Mouse (Mus musculus): ENCODE measurements around the gene Rhno1. TPM values are rescaled to one million over a fixed set of nuclear protein-coding genes. Genes with fewer than 3 reads are reported as not detected.

The Rhno1 gene
- polyA plus RNA-seq, 1 experiment from 2014 or later, result 138 TPM

DNA sequence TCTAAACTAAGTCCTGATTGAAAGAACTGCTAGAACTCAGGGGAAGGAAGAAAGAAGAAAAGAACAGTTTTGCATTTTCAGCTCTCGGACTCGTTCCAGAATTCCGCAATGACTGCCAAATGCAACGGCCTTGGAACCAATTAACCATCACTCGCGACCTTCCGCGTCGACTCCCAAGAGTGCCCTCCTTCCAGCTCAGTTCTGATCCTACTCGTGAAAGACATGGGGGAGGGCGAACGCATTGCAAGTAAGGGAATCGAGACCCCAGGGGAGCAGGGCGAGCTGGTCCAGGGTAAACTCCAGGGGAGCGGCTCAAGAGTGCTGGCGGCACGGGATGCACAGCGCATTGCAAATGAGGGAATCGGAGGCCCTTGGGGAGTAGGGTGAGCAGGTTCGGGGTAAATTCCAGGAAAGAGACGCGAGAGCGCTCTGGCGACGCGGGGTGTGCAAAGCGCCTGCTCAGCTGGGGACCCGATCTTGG, 7.5 kb downstream of the Rhno1 start:
- peak overlapping the region; percentile 81 for H3K4me3 ChIP-seq
- H3K9ac ChIP-seq, result peak overlapping the region; percentile 85
- ATAC-seq (ENCODE audit: low FRiP score), result peak; percentile 79
- peaks cover 30% of the 10 kb centered on the region for H3K36me3 ChIP-seq
- 0% methylated on average over 28 of the region's 28 CpGs for WGBS
- H3K9me3 ChIP-seq (replicated peaks), result no peaks in the 10 kb centered on the region
- H3K27ac ChIP-seq, result peak overlapping the region; percentile 91
- no peaks in the 10 kb centered on the region for H3K27me3 ChIP-seq
- H3K4me1 ChIP-seq, result peaks cover 17% of the 10 kb centered on the region
- peak overlapping the region; percentile 71 for H3K4me2 ChIP-seq (replicated peaks)

DNA sequence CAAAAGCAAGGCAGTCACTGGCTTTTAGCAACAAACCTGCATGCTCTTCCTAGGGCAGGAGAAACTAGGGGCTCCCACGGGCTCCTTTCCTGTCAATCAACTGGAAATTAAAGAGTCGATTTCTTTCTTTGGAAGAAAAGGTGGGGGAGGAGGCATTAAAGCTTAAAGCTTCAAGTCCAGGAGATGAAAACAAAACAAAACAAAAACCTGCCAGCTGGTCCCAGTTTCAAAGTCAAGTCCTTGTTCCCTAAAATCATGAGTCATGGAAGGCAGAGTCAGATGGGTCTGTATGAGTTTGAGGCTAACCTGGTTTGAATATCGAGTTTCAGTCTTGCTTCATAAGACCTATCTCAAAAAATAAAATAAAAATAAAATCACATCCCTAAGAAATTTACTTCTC, 8.6 kb downstream of the Rhno1 start:
- H3K36me3 ChIP-seq, result peaks cover 30% of the 10 kb centered on the region
- no peak overlapping the region for H3K4me3 ChIP-seq
- no peaks in the 10 kb centered on the region for H3K9me3 ChIP-seq (replicated peaks)
- H3K27ac ChIP-seq, result no peak overlapping the region
- H3K27me3 ChIP-seq, result no peaks in the 10 kb centered on the region
- 0 out of 2 replicates have a peak overlapping the region, but pooled peaks have one; percentile 13 for H3K4me2 ChIP-seq (replicated peaks)
- no peak for ATAC-seq (ENCODE audit: low FRiP score)
- 49% methylated on average over 3 of the region's 3 CpGs for WGBS
- peaks cover 17% of the 10 kb centered on the region for H3K4me1 ChIP-seq
- no peak overlapping the region for H3K9ac ChIP-seq

DNA sequence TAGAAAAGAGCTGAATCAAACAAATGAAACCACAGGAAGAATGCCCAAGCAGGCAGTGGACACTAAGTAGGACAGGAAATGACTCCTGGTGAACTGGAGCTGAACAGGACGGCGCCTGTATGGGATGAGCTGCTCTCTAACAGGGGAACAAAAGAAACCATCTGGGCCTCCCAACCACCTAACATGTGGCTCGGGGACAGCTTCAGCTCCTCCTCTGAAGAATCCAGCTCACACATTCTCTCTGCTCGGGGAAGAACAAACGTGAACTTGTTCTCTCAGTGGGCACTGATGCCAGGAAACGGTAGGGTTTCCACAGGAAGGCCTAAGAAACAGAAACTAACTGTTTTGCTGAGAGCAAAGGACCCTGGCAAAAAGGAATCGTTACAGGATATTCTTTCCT, 13.0 kb downstream of the Rhno1 start:
- no peaks in the 10 kb centered on the region for H3K9me3 ChIP-seq (replicated peaks)
- H3K36me3 ChIP-seq, result peaks cover 9% of the 10 kb centered on the region; the same call in 1 of the 2 replicates
- ATAC-seq (ENCODE audit: low FRiP score), result no peak
- no peaks in the 10 kb centered on the region for H3K27me3 ChIP-seq
- no peak overlapping the region for H3K4me3 ChIP-seq
- no peak overlapping the region for H3K4me2 ChIP-seq (replicated peaks)
- peak overlapping the region; percentile 32; the same call in 1 of the 2 replicates for H3K27ac ChIP-seq
- WGBS, result 38% methylated on average over 7 of the region's 7 CpGs
- H3K9ac ChIP-seq, result no peak overlapping the region
- H3K4me1 ChIP-seq, result peaks cover 12% of the 10 kb centered on the region

DNA sequence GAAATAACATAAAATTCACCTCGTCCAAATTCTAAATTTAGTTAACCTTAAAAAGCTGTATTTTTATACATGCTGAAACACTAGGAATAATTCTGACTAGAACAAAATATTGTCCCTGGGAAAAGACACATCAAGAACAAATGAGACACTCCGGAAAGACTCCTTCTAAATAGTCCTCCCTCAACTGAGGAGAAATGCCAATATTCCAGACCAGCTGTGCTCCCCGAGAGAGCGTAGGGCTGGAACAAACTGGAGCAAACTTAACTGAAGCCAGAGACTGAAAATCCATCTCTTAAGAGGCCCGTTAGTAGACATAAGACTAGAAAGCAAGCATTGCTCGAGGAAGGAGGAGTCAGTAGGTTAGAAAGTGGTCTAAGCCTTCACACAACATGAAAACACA, 15.9 kb downstream of the Rhno1 start:
- Histone ChIP-seq H3K9me3 (replicated peaks) (no peaks in the 10 kb centered on the region), H3K4me3 (no peak overlapping the region), H3K27ac (no peak overlapping the region), H3K4me2 (replicated peaks) (no peak overlapping the region), H3K36me3 (peaks cover 20% of the 10 kb centered on the region; the same call in 1 of the 2 replicates), H3K4me1 (peaks cover 3% of the 10 kb centered on the region; the same call in 1 of the 2 replicates), H3K9ac (no peak overlapping the region), H3K27me3 (no peaks in the 10 kb centered on the region)
- no peak for ATAC-seq (ENCODE audit: low FRiP score)
- WGBS, result 88% methylated on average over 6 of the region's 6 CpGs

DNA sequence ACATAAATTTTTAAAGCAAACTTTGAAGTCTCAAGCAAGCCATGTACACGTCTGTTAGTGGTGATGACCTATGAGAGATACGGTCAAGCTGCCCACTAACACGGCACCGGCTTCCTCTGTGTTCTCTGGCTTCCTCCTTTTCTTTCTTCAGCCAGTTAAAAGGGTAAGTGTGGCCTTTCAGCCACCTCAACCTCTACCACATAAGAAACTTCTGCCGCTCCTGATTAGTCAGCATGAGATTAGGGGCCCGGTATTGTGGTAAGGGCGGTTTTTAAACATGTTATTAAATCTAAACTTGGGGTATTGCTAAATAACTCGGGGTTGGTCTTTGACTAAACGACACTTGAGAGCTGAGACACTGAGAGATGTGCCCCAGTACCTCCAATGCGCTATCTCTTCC, 17.1 kb downstream of the Rhno1 start:
- no peak overlapping the region for H3K4me3 ChIP-seq
- peaks cover 15% of the 10 kb centered on the region; the same call in 1 of the 2 replicates for H3K36me3 ChIP-seq
- H3K9me3 ChIP-seq (replicated peaks), result no peaks in the 10 kb centered on the region
- no peak for ATAC-seq (ENCODE audit: low FRiP score)
- no peak overlapping the region for H3K4me2 ChIP-seq (replicated peaks)
- no peak overlapping the region for H3K9ac ChIP-seq
- peaks cover 3% of the 10 kb centered on the region; the same call in 1 of the 2 replicates for H3K4me1 ChIP-seq
- no peak overlapping the region for H3K27ac ChIP-seq
- WGBS, result 91% methylated on average over 10 of the region's 10 CpGs
- no peaks in the 10 kb centered on the region for H3K27me3 ChIP-seq

DNA sequence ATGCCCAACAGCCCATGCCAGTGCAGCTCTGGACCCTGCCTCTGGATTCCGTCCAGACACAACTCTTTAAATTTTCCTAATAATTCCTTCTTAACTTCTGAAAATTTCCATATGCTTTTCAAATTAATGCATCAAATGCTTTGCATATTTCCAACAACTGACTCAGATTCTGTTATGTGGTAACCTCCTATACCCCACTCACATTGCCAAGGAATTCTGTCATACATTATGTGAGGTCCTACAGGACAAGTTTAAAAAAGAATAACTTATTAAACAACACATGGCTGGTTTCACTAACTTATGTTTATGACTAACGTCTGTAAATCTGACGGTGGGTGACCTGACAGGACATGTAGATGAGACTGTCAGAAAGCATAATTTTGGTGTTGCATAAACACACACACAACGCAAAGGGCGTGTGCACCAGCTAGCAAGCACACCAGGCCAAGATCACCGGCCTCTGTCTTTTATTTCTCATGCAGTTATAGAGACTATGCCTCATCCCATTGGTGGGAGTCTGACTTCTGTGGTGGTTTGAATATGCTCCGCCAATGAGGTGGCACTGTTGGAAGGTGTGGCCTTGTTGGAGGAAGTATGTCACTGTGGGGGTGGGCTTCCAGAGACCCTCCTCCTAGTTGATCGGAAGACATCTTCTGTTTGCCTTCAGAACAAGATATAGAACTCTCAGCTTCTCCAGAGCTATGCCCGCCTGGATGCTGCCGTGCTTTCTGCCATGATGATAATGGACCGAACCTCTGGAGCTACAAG, 20.6 kb downstream of the Rhno1 start:
- no peak for ATAC-seq (ENCODE audit: low FRiP score)
- Histone ChIP-seq H3K4me2 (replicated peaks) (no peak overlapping the region), H3K36me3 (peaks cover 10% of the 10 kb centered on the region; the same call in 1 of the 2 replicates), H3K9ac (no peak overlapping the region), H3K4me3 (no peak overlapping the region), H3K27ac (no peak overlapping the region), H3K9me3 (replicated peaks) (no peaks in the 10 kb centered on the region), H3K4me1 (peaks cover 3% of the 10 kb centered on the region; the same call in 1 of the 2 replicates), H3K27me3 (no peaks in the 10 kb centered on the region)
- WGBS, result 95% methylated on average over 11 of the region's 11 CpGs

DNA sequence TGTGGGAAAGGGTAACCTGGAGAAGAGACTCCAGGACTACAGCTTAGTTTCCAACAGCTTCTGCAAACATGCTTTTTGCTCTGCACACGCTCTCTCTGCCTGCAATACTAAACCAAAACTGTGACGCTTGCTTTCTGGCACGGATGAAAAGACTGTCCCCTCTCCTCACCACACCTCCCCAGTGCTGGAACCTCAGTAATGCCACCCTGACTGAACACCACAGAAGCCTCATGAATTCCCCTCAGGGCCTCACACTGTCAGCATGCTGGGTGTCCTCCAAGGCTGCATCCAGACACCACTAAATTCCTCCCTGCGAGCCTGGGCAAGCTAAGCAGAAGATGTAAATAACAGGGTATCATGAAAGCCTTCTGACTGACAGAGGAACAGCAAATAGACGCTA, 23.8 kb downstream of the Rhno1 start:
- Histone ChIP-seq H3K36me3 (peaks cover 22% of the 10 kb centered on the region), H3K9ac (no peak overlapping the region), H3K27ac (no peak overlapping the region), H3K4me2 (replicated peaks) (no peak overlapping the region), H3K9me3 (replicated peaks) (no peaks in the 10 kb centered on the region), H3K4me3 (no peak overlapping the region), H3K27me3 (no peaks in the 10 kb centered on the region), H3K4me1 (peaks cover 8% of the 10 kb centered on the region; the same call in 1 of the 2 replicates)
- ATAC-seq (ENCODE audit: low FRiP score), result no peak
- 58% methylated on average over 5 of the region's 5 CpGs for WGBS

DNA sequence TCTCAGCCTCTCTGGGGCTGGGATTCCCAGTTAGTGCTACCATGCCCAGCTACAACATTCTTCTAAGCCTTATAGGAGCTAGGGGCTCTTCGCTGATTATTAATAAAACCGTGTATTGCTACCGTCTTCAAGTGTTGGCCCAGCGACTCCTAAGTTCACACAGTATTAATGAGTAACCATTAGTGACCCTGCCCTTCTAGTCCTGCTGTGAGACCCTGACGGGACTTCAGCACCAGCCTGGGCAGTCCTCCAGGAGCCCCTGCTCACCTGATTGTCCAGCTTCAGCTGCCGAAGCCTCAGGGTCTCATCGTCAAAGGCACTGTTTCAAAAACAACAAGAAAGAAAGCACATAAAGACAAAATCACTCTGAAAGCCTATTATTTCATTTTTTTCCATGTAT, 25.2 kb downstream of the Rhno1 start:
- 78% methylated on average over 7 of the region's 7 CpGs for WGBS

DNA sequence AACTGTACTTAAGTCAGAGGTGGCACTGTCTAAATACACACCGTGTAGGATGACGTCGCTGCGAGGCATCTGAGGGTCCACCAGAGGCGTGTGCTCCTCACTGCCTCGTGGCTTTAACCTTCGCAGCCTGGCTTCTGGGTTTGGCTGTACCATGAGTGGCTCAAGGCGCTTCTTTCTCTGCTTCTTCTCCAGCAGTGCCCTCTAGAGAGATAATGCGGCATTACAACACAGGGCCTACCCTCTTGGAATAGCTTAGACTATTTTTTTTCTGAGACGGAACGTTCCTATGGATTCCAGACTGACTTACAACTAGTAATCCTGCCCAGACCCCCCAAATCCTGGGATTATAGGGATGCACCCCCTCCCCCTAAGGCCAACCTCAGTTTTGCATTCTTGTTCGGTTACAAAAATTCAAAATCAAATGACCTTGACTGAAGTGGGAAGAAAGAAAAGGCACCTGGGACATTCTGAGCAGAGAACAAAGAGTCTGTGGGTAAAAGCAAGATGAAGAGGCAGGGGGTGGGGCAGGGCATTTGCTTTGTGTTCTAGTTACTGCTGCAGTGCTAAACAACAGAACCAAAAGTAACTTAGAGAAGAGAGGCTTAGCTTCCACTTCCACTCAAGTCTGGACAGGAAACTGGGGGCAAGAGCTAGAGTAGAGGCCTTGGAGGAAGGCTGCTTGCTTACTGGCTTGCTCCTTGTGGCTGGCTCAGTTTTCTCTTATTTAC, 28.1 kb downstream of the Rhno1 start:
- peaks cover 11% of the 10 kb centered on the region for H3K9me3 ChIP-seq (replicated peaks)
- H3K36me3 ChIP-seq, result peaks cover 46% of the 10 kb centered on the region
- no peak overlapping the region for H3K9ac ChIP-seq
- H3K4me2 ChIP-seq (replicated peaks), result no peak overlapping the region
- no peaks in the 10 kb centered on the region for H3K27me3 ChIP-seq
- WGBS, result 23% methylated on average over 12 of the region's 12 CpGs
- peaks cover 8% of the 10 kb centered on the region; the same call in 1 of the 2 replicates for H3K4me1 ChIP-seq
- peak overlapping the region; percentile 23; the same call in 1 of the 2 replicates for H3K27ac ChIP-seq
- peak; percentile 62 for ATAC-seq (ENCODE audit: low FRiP score)
- no peak overlapping the region for H3K4me3 ChIP-seq

More for the DNA sequence above, 25.2 kb downstream of the Rhno1 start:
- Histone ChIP-seq H3K36me3 (peaks cover 31% of the 10 kb centered on the region), H3K9me3 (replicated peaks) (no peaks in the 10 kb centered on the region), H3K4me1 (peaks cover 8% of the 10 kb centered on the region; the same call in 1 of the 2 replicates), H3K4me2 (replicated peaks) (no peak overlapping the region), H3K27me3 (no peaks in the 10 kb centered on the region), H3K4me3 (no peak overlapping the region), H3K9ac (no peak overlapping the region), H3K27ac (no peak overlapping the region)
- no peak for ATAC-seq (ENCODE audit: low FRiP score)

DNA sequence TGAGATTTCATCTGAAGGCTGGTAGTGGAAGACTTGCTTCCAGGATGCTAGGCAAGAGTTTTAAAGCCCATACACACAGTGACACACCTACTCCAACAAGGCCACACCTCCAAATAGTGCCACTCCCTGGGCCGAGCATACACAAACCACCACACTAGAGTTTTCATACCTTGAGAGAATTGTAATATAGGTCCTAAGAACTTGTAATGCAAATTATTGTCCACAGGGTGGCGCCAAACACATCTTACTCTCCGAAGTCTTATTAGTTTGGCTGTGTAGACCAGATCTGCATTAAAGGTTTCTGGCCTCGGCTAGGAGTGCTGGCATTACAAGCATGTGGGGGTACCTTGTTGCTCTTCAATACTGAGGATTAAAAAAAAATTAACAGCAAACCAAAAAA, 44.4 kb downstream of the Rhno1 start:
- no peak overlapping the region for H3K4me3 ChIP-seq
- WGBS, result 12% methylated on average over 4 of the region's 4 CpGs
- H3K27me3 ChIP-seq, result no peaks in the 10 kb centered on the region
- peak; percentile 67; the same call in 1 of the 2 replicates for ATAC-seq (ENCODE audit: low FRiP score)
- H3K27ac ChIP-seq, result no peak overlapping the region
- peaks cover 22% of the 10 kb centered on the region for H3K36me3 ChIP-seq
- no peaks in the 10 kb centered on the region for H3K9me3 ChIP-seq (replicated peaks)
- no peak overlapping the region for H3K9ac ChIP-seq
- no peak overlapping the region for H3K4me2 ChIP-seq (replicated peaks)
- no peaks in the 10 kb centered on the region for H3K4me1 ChIP-seq

DNA sequence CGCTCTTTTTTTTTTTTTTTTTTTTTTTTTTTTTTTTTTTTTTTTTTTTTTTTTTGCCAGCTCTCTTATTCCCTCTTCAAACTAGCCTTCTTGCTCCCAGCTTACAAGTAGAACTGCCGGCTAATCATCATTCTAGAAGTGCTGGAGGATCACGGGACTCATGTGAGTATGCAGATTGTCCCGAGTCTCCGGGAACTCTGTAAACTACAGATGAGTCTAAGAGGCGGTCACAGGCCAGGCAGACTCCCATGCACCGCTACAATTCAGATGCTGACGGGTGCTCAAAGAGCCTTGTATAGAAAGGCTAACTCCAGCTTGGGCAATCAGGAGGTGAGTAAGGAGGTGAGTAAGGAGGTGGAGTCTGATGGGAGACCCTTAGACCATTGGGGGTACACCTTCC, 47.1 kb downstream of the Rhno1 start:
- Histone ChIP-seq H3K4me3 (no peak overlapping the region), H3K27me3 (no peaks in the 10 kb centered on the region), H3K9me3 (replicated peaks) (no peaks in the 10 kb centered on the region), H3K4me2 (replicated peaks) (no peak overlapping the region), H3K36me3 (no peaks in the 10 kb centered on the region), H3K27ac (no peak overlapping the region), H3K4me1 (no peaks in the 10 kb centered on the region), H3K9ac (no peak overlapping the region)
- WGBS, result 79% methylated on average over 8 of the region's 8 CpGs
- ATAC-seq (ENCODE audit: low FRiP score), result no peak

DNA sequence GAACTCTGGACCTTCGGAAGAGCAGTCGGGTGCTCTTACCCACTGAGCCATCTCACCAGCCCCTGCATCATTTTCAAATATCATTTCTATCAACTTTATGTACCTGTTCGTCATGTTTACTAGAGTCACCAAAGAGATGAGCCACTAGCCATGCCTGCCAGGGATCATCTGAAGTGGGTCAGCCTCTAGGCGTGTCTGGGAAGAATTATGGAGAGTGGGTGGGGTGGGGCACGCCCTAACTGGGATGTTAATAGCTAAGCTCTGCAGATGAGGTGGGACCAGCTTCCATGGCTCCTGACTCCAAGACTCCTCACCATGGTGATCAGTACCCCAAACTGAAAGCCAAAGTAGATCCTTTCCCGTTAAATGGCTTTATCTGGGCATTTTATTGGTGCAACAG, 47.9 kb downstream of the Rhno1 start:
- Histone ChIP-seq H3K9ac (no peak overlapping the region), H3K27ac (no peak overlapping the region), H3K27me3 (no peaks in the 10 kb centered on the region), H3K4me2 (replicated peaks) (no peak overlapping the region), H3K36me3 (no peaks in the 10 kb centered on the region), H3K4me1 (no peaks in the 10 kb centered on the region), H3K4me3 (no peak overlapping the region), H3K9me3 (replicated peaks) (no peaks in the 10 kb centered on the region)
- ATAC-seq (ENCODE audit: low FRiP score), result no peak
- 91% methylated on average over 6 of the region's 6 CpGs for WGBS
